ENCODE assay signal across 19 mouse cellular contexts in genomic region chr17:83503693-83504092, GRCm38 (mm10). TPM values are rescaled to one million over a fixed set of nuclear protein-coding genes. Genes with fewer than 3 reads are reported as not detected.
DNase-seq lines count a peak whose midpoint lies in the region; ATAC-seq and TF ChIP-seq lines count a peak whose summit lies in the region.
"Had no signal": no experiment of that assay in that cellular context is flagged by ENCODE, and none has a peak within 500 bp of the region (broad histone marks: within the 10 kb centered on the region; RNA-seq: fewer than 3 reads in every experiment).

No protein-coding gene starts in this region.

- WGBS in liver, adult 2 months: 46% methylated on average over 2 of the region's 2 CpGs
- WGBS in intestine, postnatal 0 days: 36% methylated on average over 2 of the region's 2 CpGs
- 63% methylated on average over 2 of the region's 2 CpGs for WGBS in stomach, embryonic 15.5 days

- H3K36me3 ChIP-seq in liver, adult 2 months (ENCODE audit: control insufficient read depth, insufficient read depth, low read length): peaks cover 21% of the 10 kb centered on the region
- peaks cover 32% of the 10 kb centered on the region for H3K36me3 ChIP-seq in intestine, postnatal 0 days (ENCODE audit: control insufficient read depth, insufficient read depth)
- H3K36me3 ChIP-seq in stomach, embryonic 15.5 days: peaks cover 31% of the 10 kb centered on the region

- peak; percentile 85 for ATAC-seq in intestine, postnatal 0 days
- ATAC-seq in stomach, embryonic 15.5 days (ENCODE audit: insufficient read depth, low FRiP score, low read depth): peak; percentile 58; the same call in 1 of the 2 replicates
- ATAC-seq in megakaryocyte, adult 5-6 weeks (ENCODE audit: poor library complexity, severe bottlenecking): no peak
- ATAC-seq: forebrain, postnatal 0 days had no signal

- intact Hi-C loops in gastrocnemius, adult 2 months (cut with DNase I): no loop called here

- H3K4me1 ChIP-seq in liver, adult 2 months (ENCODE audit: control insufficient read depth, insufficient read depth, low read length): peaks cover 18% of the 10 kb centered on the region
- H3K4me1 ChIP-seq in intestine, postnatal 0 days (replicated peaks; ENCODE audit: control insufficient read depth, insufficient read depth, low read length): no peaks in the 10 kb centered on the region
- H3K4me1 ChIP-seq in stomach, embryonic 15.5 days: no peaks in the 10 kb centered on the region; the same call in 1 of the 2 replicates
- H3K4me1 ChIP-seq: embryonic facial prominence, embryonic 13.5 days; forebrain, embryonic 12.5 days; hindbrain, embryonic 12.5 days had no signal

- TF ChIP-seq POLR2A in liver, adult 2 months (IDR thresholded peaks at IDR 0.05; ENCODE audit: extremely low read depth, insufficient read depth, low read length): no peak

- no peak for TF ChIP-seq CTCF in liver, adult 2 months (IDR thresholded peaks at IDR 0.05; ENCODE audit: low read depth, low read length)
- no peak for TF ChIP-seq CTCF in intestine, postnatal 0 days (IDR thresholded peaks at IDR 0.05; ENCODE audit: low read depth)
- no peak for TF ChIP-seq CTCF in gastrocnemius, adult 2 months (IDR thresholded peaks at IDR 0.05)

- H3K27me3 ChIP-seq in liver, adult 2 months (ENCODE audit: control insufficient read depth, insufficient read depth, low read length): no peaks in the 10 kb centered on the region
- no peaks in the 10 kb centered on the region for H3K27me3 ChIP-seq in intestine, postnatal 0 days (replicated peaks; ENCODE audit: control insufficient read depth, insufficient read depth, low read length)
- no peaks in the 10 kb centered on the region for H3K27me3 ChIP-seq in stomach, embryonic 15.5 days (replicated peaks)
- H3K27me3 ChIP-seq: embryonic facial prominence, embryonic 13.5 days; forebrain, embryonic 12.5 days; heart, embryonic 13.5 days; hindbrain, embryonic 12.5 days had no signal

- no peak overlapping the region for H3K4me2 ChIP-seq in intestine, postnatal 0 days (replicated peaks; ENCODE audit: low read depth)
- no peak overlapping the region for H3K4me2 ChIP-seq in stomach, embryonic 15.5 days
- H3K4me2 ChIP-seq: embryonic facial prominence, embryonic 13.5 days; forebrain, embryonic 12.5 days; heart, embryonic 13.5 days; hindbrain, embryonic 12.5 days had no signal

- H3K79me2 ChIP-seq in liver, adult 2 months (ENCODE audit: control insufficient read depth, insufficient read depth, low read length): peaks cover 22% of the 10 kb centered on the region; the same call in 1 of the 2 replicates

- no peaks in the 10 kb centered on the region for H3K9me3 ChIP-seq in intestine, postnatal 0 days (ENCODE audit: control insufficient read depth)
- H3K9me3 ChIP-seq in stomach, embryonic 15.5 days: no peaks in the 10 kb centered on the region
- H3K9me3 ChIP-seq: forebrain, embryonic 12.5 days; hindbrain, embryonic 12.5 days had no signal

- H3K4me3 ChIP-seq in liver, adult 2 months (ENCODE audit: insufficient read depth, low read depth, low read length): no peak overlapping the region
- H3K4me3 ChIP-seq in intestine, postnatal 0 days (ENCODE audit: low read depth, low read length): no peak overlapping the region
- no peak overlapping the region for H3K4me3 ChIP-seq in stomach, embryonic 15.5 days (replicated peaks)
- no peak overlapping the region for H3K4me3 ChIP-seq in gastrocnemius, adult 2 months
- H3K4me3 ChIP-seq: embryonic facial prominence, embryonic 13.5 days; forebrain, embryonic 12.5 days; heart, embryonic 13.5 days; hindbrain, embryonic 12.5 days had no signal

- DNase-seq in liver, adult 2 months (ENCODE audit: extremely low read depth, low read depth, low spot score): peak; percentile 76
- DNase-seq in liver: no peak
- no peak for DNase-seq in gastrocnemius, adult 2 months
- no peak for DNase-seq in cerebellum, adult 11-12 months
- DNase-seq: adrenal gland, postnatal 14 days; cerebellum, adult 18-20 months; cerebellum, adult 9-11 months; cerebellum, postnatal 36 days; forebrain, postnatal 0 days; gastrocnemius, postnatal 36 days; heart, adult 11 months; heart, postnatal 36 days had no signal

- no peak overlapping the region for H3K9ac ChIP-seq in liver, adult 2 months (ENCODE audit: low read depth, low read length)
- H3K9ac ChIP-seq in intestine, postnatal 0 days (ENCODE audit: low read depth, low read length): no peak overlapping the region
- no peak overlapping the region for H3K9ac ChIP-seq in stomach, embryonic 15.5 days
- H3K9ac ChIP-seq: embryonic facial prominence, embryonic 13.5 days; forebrain, embryonic 12.5 days; forebrain, postnatal 0 days; heart, embryonic 13.5 days; hindbrain, embryonic 12.5 days had no signal

- peak overlapping the region; percentile 64 for H3K27ac ChIP-seq in liver, adult 2 months (replicated peaks; ENCODE audit: insufficient read depth, low read depth, low read length)
- peak overlapping the region; percentile 67 for H3K27ac ChIP-seq in intestine, postnatal 0 days (ENCODE audit: low read depth, low read length)
- no peak overlapping the region for H3K27ac ChIP-seq in stomach, embryonic 15.5 days
- no peak overlapping the region for H3K27ac ChIP-seq in gastrocnemius, adult 2 months
- H3K27ac ChIP-seq: embryonic facial prominence, embryonic 13.5 days; forebrain, embryonic 12.5 days; heart, embryonic 13.5 days; hindbrain, embryonic 12.5 days had no signal

RNA-seq across cellular contexts. Expression of gene Cox7a2l, which starts 13.4 kb away (rescaled TPM):
- 184 and 203 TPM in 2 replicates for total RNA-seq in liver, adult 2 months (2014; rRNA removed)
- 88.8 and 114 TPM in 2 replicates for polyA plus RNA-seq in liver, adult 2 months (2012; rRNA removed)
- polyA plus RNA-seq in intestine, postnatal 0 days (2015; fragmentation: Nextera tagmentation; extraction: Ambion mirVana): 226 and 233 TPM in 2 replicates
- polyA plus RNA-seq in stomach, embryonic 15.5 days (2015; fragmentation: Nextera tagmentation; extraction: Ambion mirVana): 154 and 165 TPM in 2 replicates
- 100 to 1,000 TPM; 151 to 172 TPM for total RNA-seq in gastrocnemius, adult 2 months (2021)
- 266 and 313 TPM in 2 replicates for total RNA-seq in megakaryocyte, adult 5-6 weeks (2015)
- 182 and 228 TPM in 2 replicates for total RNA-seq in megakaryocyte, adult 5-6 weeks (2017)

Comparison
In these comparisons a context has a peak if more than half of its experiments do, and no peak if none do; other contexts are left out.
1. H3K27ac ChIP-seq: peak in liver, adult 2 months (single experiment) and intestine, postnatal 0 days (single experiment); none in stomach, embryonic 15.5 days (single experiment) and gastrocnemius, adult 2 months (single experiment).